Mouse (Mus musculus) lung, embryonic 14.5 days (tissue): Measurements from ENCODE around the gene Faf2. TPM values are rescaled to one million over a fixed set of nuclear protein-coding genes. Genes with fewer than 3 reads are reported as not detected.

Experiments
- ATAC-seq: fragments of 200-750 bp; cut with Nextera tagmentation; 2 replicates; pipeline ENCODE4 v1.8.0; 2017; ENCODE audit warnings: mild to moderate bottlenecking, moderate TSS enrichment, moderate library complexity; ENCODE audit not compliant: insufficient read depth
- DNase-seq: peaks from one replicate; pipeline ENCODE4 v3.0.0-alpha.2; 2015
- H3K27ac ChIP-seq: fragments of 300-500 bp; sonication (generic); 2 replicates; pipeline ENCODE4 v1.5.1; 2014; ENCODE audit warnings: low read depth, mild to moderate bottlenecking, moderate library complexity
- H3K27me3 ChIP-seq: fragments of 300-500 bp; sonication (generic); 2 replicates; pipeline ENCODE4 v1.6.1; 2014; ENCODE audit warnings: low read length, control low read depth; ENCODE audit not compliant: insufficient read depth
- H3K36me3 ChIP-seq: fragments of 300-500 bp; sonication (generic); 2 replicates; pipeline ENCODE4 v1.6.1; 2014; ENCODE audit warnings: control low read depth; ENCODE audit not compliant: insufficient read depth
- H3K4me1 ChIP-seq: fragments of 300-500 bp; sonication (generic); 2 replicates; pipeline ENCODE4 v1.6.1; 2014; ENCODE audit warnings: antibody characterized with exemption, control low read depth; ENCODE audit not compliant: insufficient read depth
- H3K4me2 ChIP-seq: fragments of 300-500 bp; sonication (generic); 2 replicates; pipeline ENCODE4 v1.6.1; 2014; ENCODE audit warnings: mild to moderate bottlenecking
- H3K4me3 ChIP-seq: fragments of 300-500 bp; sonication (generic); 2 replicates; pipeline ENCODE4 v1.5.1; 2014; ENCODE audit warnings: low read depth, low read length
- H3K9ac ChIP-seq: fragments of 300-500 bp; sonication (generic); 2 replicates; pipeline ENCODE4 v1.6.1; 2014
- H3K9me3 ChIP-seq: fragments of 300-500 bp; sonication (generic); 2 replicates; pipeline ENCODE4 v1.6.1; 2016; ENCODE audit warnings: low read depth, low read length, control low read depth
- CTCF ChIP-seq: IDR thresholded peaks from 2 replicates; pipeline ENCODE4 v1.5.1; 2016; ENCODE audit warnings: antibody characterized with exemption, low read depth
- WGBS: fragments of 180-500 bp; shearing (Covaris S2); extraction: QIAGEN DNeasy Blood & Tissue Kit; methylation state at CpG from one replicate; pipeline ENCODE4 v1.1.7; 2014; 5-methylcytosine and 5-hydroxymethylcytosine counted together
- polyA plus RNA-seq: library from polyadenylated mRNA; unstranded; fragments of >200 nt; fragmentation: Nextera tagmentation; extraction: Ambion mirVana; gene quantifications from 2 replicates; pipeline ENCODE4 v1.2.1, GENCODE M21; 2014

Faf2 gene
- polyA plus RNA-seq, 1 experiment from 2014 or later, result 106 TPM

- 80% methylated on average over 17 of the region's 17 CpGs for WGBS
- no peak overlapping the region for H3K4me3 ChIP-seq
- ATAC-seq, result peak; percentile 42
- H3K9ac ChIP-seq, result no peak overlapping the region
- H3K9me3 ChIP-seq, result no peaks in the 10 kb centered on the region
- H3K4me2 ChIP-seq, result no peak overlapping the region
- peaks cover 64% of the 10 kb centered on the region for H3K36me3 ChIP-seq
- no peaks in the 10 kb centered on the region for H3K27me3 ChIP-seq
- H3K27ac ChIP-seq, result no peak overlapping the region
- DNase-seq, result no peak
- H3K4me1 ChIP-seq, result peaks cover 4% of the 10 kb centered on the region; the same call in 1 of the 2 replicates
- TF ChIP-seq CTCF, result no peak
Measured at GRCm38 (mm10) chr13:54680184-54680853, 58.7 kb downstream of the Faf2 start.

GRCm38 (mm10) chr13:54681291-54681690 lies 59.7 kb downstream of the Faf2 start:
- 81% methylated on average over 8 of the region's 8 CpGs for WGBS
- Histone ChIP-seq H3K4me2 (no peak overlapping the region), H3K27me3 (no peaks in the 10 kb centered on the region), H3K27ac (no peak overlapping the region), H3K4me1 (peaks cover 5% of the 10 kb centered on the region; the same call in 1 of the 2 replicates), H3K9me3 (no peaks in the 10 kb centered on the region), H3K4me3 (no peak overlapping the region), H3K9ac (no peak overlapping the region), H3K36me3 (peaks cover 64% of the 10 kb centered on the region)
- ATAC-seq, result no peak
- no peak for TF ChIP-seq CTCF
- DNase-seq, result no peak

- DNase-seq (no peak), ATAC-seq (no peak)
- TF ChIP-seq CTCF, result no peak
- Histone ChIP-seq H3K27ac (no peak overlapping the region), H3K36me3 (peaks cover 63% of the 10 kb centered on the region), H3K9ac (no peak overlapping the region), H3K9me3 (no peaks in the 10 kb centered on the region), H3K4me2 (no peak overlapping the region), H3K4me1 (peaks cover 5% of the 10 kb centered on the region; the same call in 1 of the 2 replicates), H3K4me3 (no peak overlapping the region), H3K27me3 (no peaks in the 10 kb centered on the region)
- WGBS, result 83% methylated on average over 3 of the region's 3 CpGs
Measured at GRCm38 (mm10) chr13:54683301-54683700, 61.7 kb downstream of the Faf2 start.

GRCm38 (mm10) chr13:54684140-54684896 lies 62.7 kb downstream of the Faf2 start:
- Histone ChIP-seq H3K4me1 (peaks cover 5% of the 10 kb centered on the region; the same call in 1 of the 2 replicates), H3K27ac (no peak overlapping the region), H3K9ac (no peak overlapping the region), H3K27me3 (no peaks in the 10 kb centered on the region), H3K9me3 (no peaks in the 10 kb centered on the region), H3K36me3 (peaks cover 54% of the 10 kb centered on the region), H3K4me3 (no peak overlapping the region), H3K4me2 (peak overlapping the region; percentile 67; the same call in 1 of the 2 replicates)
- DNase-seq (no peak), ATAC-seq (no peak)
- TF ChIP-seq CTCF, result no peak
- 79% methylated on average over 3 of the region's 3 CpGs for WGBS

GRCm38 (mm10) chr13:54685174-54685573 lies 63.6 kb downstream of the Faf2 start:
- H3K9me3 ChIP-seq, result no peaks in the 10 kb centered on the region
- peak overlapping the region; percentile 88 for H3K4me3 ChIP-seq
- H3K9ac ChIP-seq, result no peak overlapping the region; the same call in 1 of the 2 replicates
- 46% methylated on average over 2 of the region's 2 CpGs for WGBS
- no peaks in the 10 kb centered on the region for H3K27me3 ChIP-seq
- peak; percentile 65 for DNase-seq
- no peak overlapping the region for H3K27ac ChIP-seq
- peaks cover 47% of the 10 kb centered on the region for H3K36me3 ChIP-seq
- H3K4me1 ChIP-seq, result peaks cover 5% of the 10 kb centered on the region; the same call in 1 of the 2 replicates
- TF ChIP-seq CTCF, result peak; percentile 74
- no peak for ATAC-seq
- H3K4me2 ChIP-seq, result peak overlapping the region; percentile 67

- Histone ChIP-seq H3K4me2 (peak overlapping the region; percentile 67), H3K27me3 (no peaks in the 10 kb centered on the region), H3K9me3 (no peaks in the 10 kb centered on the region), H3K4me3 (peak overlapping the region; percentile 88), H3K27ac (peak overlapping the region; percentile 99), H3K36me3 (peaks cover 35% of the 10 kb centered on the region), H3K4me1 (peaks cover 5% of the 10 kb centered on the region; the same call in 1 of the 2 replicates), H3K9ac (peak overlapping the region; percentile 95)
- peak; percentile 32 for DNase-seq
- ATAC-seq, result no peak
- 4% methylated on average over 19 of the region's 19 CpGs for WGBS
- no peak for TF ChIP-seq CTCF
Measured at GRCm38 (mm10) chr13:54686139-54687053, 64.8 kb downstream of the Faf2 start.
